Mouse (Mus musculus) lung, adult 2 months (tissue): ENCODE data around the gene Wwox.

ENCODE experiments used
- CTCF ChIP-seq: fragments of 200-500 bp; IDR thresholded peaks from 2 replicates; pipeline ENCODE4 v1.5.1; 2011; ENCODE audit warnings: mild to moderate bottlenecking, low read length, control low read depth; ENCODE audit not compliant: insufficient read depth
- POLR2A ChIP-seq: fragments of 200-500 bp; IDR thresholded peaks from 2 replicates; pipeline ENCODE4 v1.6.1; 2011; ENCODE audit warnings: low read depth, mild to moderate bottlenecking, control low read depth, low read length, borderline replicate concordance; ENCODE audit errors: extremely low read depth

- TF ChIP-seq POLR2A (no peak), CTCF (no peak)
These were observed 70.8 kb downstream of the Wwox start for GRCm38 (mm10) chr8:114510226-114510625.
